Mouse (Mus musculus): ENCODE measurements at regions not wholly inside any gene's neighbourhood (a gene's known extent, or its start where the extent isn't known, plus 50 kb on each side); places are given as distances from the start of the nearest gene placed in this dataset.

GRCm38 (mm10) chr1:51537765-51538360 is 59.6 kb upstream of the Nabp1 start:
- TF ChIP-seq CTCF (IDR thresholded peaks at IDR 0.05; ENCODE audit: extremely low read depth, insufficient read depth, low read length) (no peak), POLR2A (IDR thresholded peaks at IDR 0.05; ENCODE audit: extremely low read depth, insufficient read depth, low read length) (no peak)

Measured in cortical plate, adult 2 months (tissue).